Mouse (Mus musculus) MEL (cell line): ENCODE measurements at regions not wholly inside any gene's neighbourhood (a gene's known extent, or its start where the extent isn't known, plus 50 kb on each side); places are given as distances from the start of the nearest gene placed in this dataset.

Experiments used
- DNase-seq: peaks from one replicate; pipeline ENCODE4 v3.0.0; 2011; ENCODE audit warnings: low read depth, low spot score
- H3K27ac ChIP-seq: 2 replicates; pipeline ENCODE4 v1.5.1; 2012; ENCODE audit warnings: low read depth, mild to moderate bottlenecking, control low read depth, low read length, moderate library complexity; ENCODE audit not compliant: control insufficient read depth
- H3K27me3 ChIP-seq, 2 experiments: fragments of 150-350 bp in 1 of 2; sonication (generic) in 1 of 2; 2 replicates each; pipeline ENCODE4 v1.6.1; 2012; ENCODE audit warnings: low read length in 2 of 2, mild to moderate bottlenecking in 2 of 2, improper control_type of control experiment in 1 of 2, moderate library complexity in 1 of 2; ENCODE audit not compliant: insufficient read depth in 2 of 2, control insufficient read depth in 1 of 2
- H3K36me3 ChIP-seq, 2 experiments: 2 replicates each; pipeline ENCODE4 v1.6.1; 2012 to 2014; ENCODE audit warnings: low read length in 2 of 2, improper control_type of control experiment in 1 of 2, inconsistent platforms in 1 of 2, mild to moderate bottlenecking in 1 of 2; ENCODE audit not compliant: insufficient read depth in 2 of 2, control insufficient read depth in 1 of 2
- H3K4me1 ChIP-seq, 2 experiments: fragments of 150-350 bp in 1 of 2; sonication (generic) in 1 of 2; 2 replicates each; pipeline ENCODE4 v1.6.1; 2012; ENCODE audit warnings: low read length in 2 of 2, improper control_type of control experiment in 1 of 2, mild to moderate bottlenecking in 1 of 2; ENCODE audit not compliant: insufficient read depth in 2 of 2, control insufficient read depth in 1 of 2
- H3K4me3 ChIP-seq, 2 experiments: fragments of 150-350 bp in 1 of 2; sonication (generic) in 1 of 2; 2 replicates each; pipeline ENCODE4 v1.5.1; 2012; ENCODE audit warnings: low read depth in 2 of 2, low read length in 2 of 2, mild to moderate bottlenecking in 2 of 2, moderate library complexity in 2 of 2, control low read depth in 1 of 2, improper control_type of control experiment in 1 of 2; ENCODE audit not compliant: control insufficient read depth in 1 of 2, insufficient read depth in 1 of 2
- H3K79me2 ChIP-seq: 2 replicates; pipeline ENCODE4 v1.6.1; 2012; ENCODE audit warnings: mild to moderate bottlenecking, low read length, moderate library complexity; ENCODE audit not compliant: control insufficient read depth, poor library complexity, insufficient read depth
- H3K9ac ChIP-seq: 2 replicates; pipeline ENCODE4 v1.6.1; 2012; ENCODE audit warnings: low read depth, mild to moderate bottlenecking, control low read depth, low read length, moderate library complexity; ENCODE audit not compliant: control insufficient read depth, poor library complexity, severe bottlenecking
- H3K9me3 ChIP-seq: fragments of 150-350 bp; sonication (generic); replicated peaks from 2 replicates; pipeline ENCODE4 v1.6.1; 2012; ENCODE audit warnings: mild to moderate bottlenecking, low read length, improper control_type of control experiment, moderate library complexity; ENCODE audit not compliant: insufficient read depth
- CHD2 ChIP-seq: IDR thresholded peaks from 2 replicates; pipeline ENCODE4 v1.6.1; 2011; ENCODE audit warnings: low read length, improper control_type of control experiment
- CTCF ChIP-seq, 3 experiments: IDR thresholded peaks in 2 of 3; conservative IDR thresholded peaks in 1 of 3; 2 replicates each; pipeline ENCODE4 v1.5.1; 2011 to 2012; ENCODE audit warnings: low read length in 3 of 3, low read depth in 2 of 3, mild to moderate bottlenecking in 2 of 3, improper control_type of control experiment in 1 of 3, inconsistent platforms in 1 of 3, mixed read lengths in 1 of 3, moderate library complexity in 1 of 3; ENCODE audit not compliant: control insufficient read depth in 1 of 3, insufficient read depth in 1 of 3, poor library complexity in 1 of 3, severe bottlenecking in 1 of 3
- E2F4 ChIP-seq: IDR thresholded peaks from 2 replicates; pipeline ENCODE4 v1.6.1; 2011; ENCODE audit warnings: low read depth, low read length, improper control_type of control experiment, borderline replicate concordance
- ELF1 ChIP-seq: IDR thresholded peaks from 2 replicates; pipeline ENCODE4 v1.6.1; 2014; ENCODE audit warnings: low read depth, mild to moderate bottlenecking, inconsistent platforms, low read length, improper control_type of control experiment, moderate library complexity
- GATA1 ChIP-seq: IDR thresholded peaks from 2 replicates; pipeline ENCODE4 v1.6.1; 2011; ENCODE audit warnings: low read depth, low read length, improper control_type of control experiment
- MAX ChIP-seq: IDR thresholded peaks from 2 replicates; pipeline ENCODE4 v1.6.1; 2011; ENCODE audit warnings: low read length, improper control_type of control experiment
- MXI1 ChIP-seq: IDR thresholded peaks from 2 replicates; pipeline ENCODE4 v1.6.1; 2011; ENCODE audit warnings: mild to moderate bottlenecking, low read depth, low read length, improper control_type of control experiment
- NELFE ChIP-seq: IDR thresholded peaks from 2 replicates; pipeline ENCODE4 v1.6.1; 2011; ENCODE audit warnings: low read depth, low read length, improper control_type of control experiment
- POLR2AphosphoS2 ChIP-seq: IDR thresholded peaks from 2 replicates; pipeline ENCODE4 v1.6.1; 2011; ENCODE audit warnings: low read length, improper control_type of control experiment
- RAD21 ChIP-seq: IDR thresholded peaks from 2 replicates; pipeline ENCODE4 v1.6.1; 2011; ENCODE audit warnings: mild to moderate bottlenecking, low read depth, low read length, improper control_type of control experiment
- RCOR1 ChIP-seq: IDR thresholded peaks from 2 replicates; pipeline ENCODE4 v1.6.1; 2012; ENCODE audit warnings: low read depth, mild to moderate bottlenecking, inconsistent platforms, low read length, improper control_type of control experiment
- TAL1 ChIP-seq: IDR thresholded peaks from 2 replicates; pipeline ENCODE4 v1.6.1; 2012; ENCODE audit warnings: mild to moderate bottlenecking, inconsistent platforms, low read length, moderate library complexity, mixed read lengths
- TBP ChIP-seq: IDR thresholded peaks from 2 replicates; pipeline ENCODE4 v1.8.0; 2011; ENCODE audit warnings: low read depth, low read length, improper control_type of control experiment
- TCF12 ChIP-seq: IDR thresholded peaks from 2 replicates; pipeline ENCODE4 v1.6.1; 2014; ENCODE audit warnings: low read depth, mild to moderate bottlenecking, inconsistent platforms, low read length, improper control_type of control experiment, moderate library complexity
- UBTF ChIP-seq: IDR thresholded peaks from 2 replicates; pipeline ENCODE4 v1.6.1; 2012; ENCODE audit warnings: low read depth, mild to moderate bottlenecking, inconsistent platforms, low read length, improper control_type of control experiment, moderate library complexity, borderline replicate concordance; ENCODE audit not compliant: insufficient read depth
- ZMIZ1 ChIP-seq: IDR thresholded peaks from 2 replicates; pipeline ENCODE4 v1.6.1; 2012; ENCODE audit warnings: low read depth, mild to moderate bottlenecking, inconsistent platforms, low read length, improper control_type of control experiment, moderate library complexity
- ZNF384 ChIP-seq: IDR thresholded peaks from 2 replicates; pipeline ENCODE4 v1.6.1; 2012; ENCODE audit warnings: low read depth, mild to moderate bottlenecking, inconsistent platforms, low read length, improper control_type of control experiment

GRCm38 (mm10) chr13:43898555-43899258 lies 114.1 kb downstream of the Cd83 start:
- H3K9me3 ChIP-seq: no peaks in the 10 kb centered on the region
- no peaks in the 10 kb centered on the region for H3K79me2 ChIP-seq
- DNase-seq: no peak
- no peak overlapping the region for H3K9ac ChIP-seq
- H3K4me1 ChIP-seq: no peaks in the 10 kb centered on the region
- H3K4me3 ChIP-seq: no peak overlapping the region
- no peaks in the 10 kb centered on the region for H3K27me3 ChIP-seq
- TF ChIP-seq E2F4: no peak
- no peak for TF ChIP-seq TCF12
- TF ChIP-seq CHD2: no peak
- no peak for TF ChIP-seq POLR2AphosphoS2
- no peak for TF ChIP-seq GATA1
- no peak for TF ChIP-seq RAD21
- TF ChIP-seq CTCF (IDR thresholded peaks at IDR 0.05 in 2 of 3, conservative IDR thresholded peaks at IDR 0.05 in 1 of 3; ENCODE audit: control insufficient read depth in 1 of 3, insufficient read depth in 1 of 3, low read depth in 2 of 3, low read length in 3 of 3, poor library complexity in 1 of 3, severe bottlenecking in 1 of 3): no peak
- no peak for TF ChIP-seq ZNF384
- no peak for TF ChIP-seq TAL1
- no peak for TF ChIP-seq TBP
- no peak for TF ChIP-seq MAX
- H3K36me3 ChIP-seq: no peaks in the 10 kb centered on the region
- H3K27ac ChIP-seq: no peak overlapping the region

GRCm38 (mm10) chr13:43900115-43900514 lies 115.5 kb downstream of the Cd83 start:
- Histone ChIP-seq H3K4me1 (no peaks in the 10 kb centered on the region), H3K9me3 (no peaks in the 10 kb centered on the region), H3K4me3 (no peak overlapping the region), H3K9ac (no peak overlapping the region), H3K79me2 (no peaks in the 10 kb centered on the region), H3K27ac (no peak overlapping the region), H3K36me3 (no peaks in the 10 kb centered on the region), H3K27me3 (no peaks in the 10 kb centered on the region)
- DNase-seq: no peak
- TF ChIP-seq ELF1 (no peak), NELFE (no peak), RCOR1 (no peak), MXI1 (no peak), UBTF (no peak), ZMIZ1 (no peak)
